Mouse (Mus musculus) liver, embryonic 13.5 days (tissue): ENCODE results near the gene Fndc7. TPM values are rescaled to one million over a fixed set of nuclear protein-coding genes. Genes with fewer than 3 reads are reported as not detected.

ENCODE experiments used
- ATAC-seq: fragments of 200-750 bp; cut with Nextera tagmentation; 2 replicates; pipeline ENCODE4 v1.8.0; 2017; ENCODE audit warnings: low read depth, mild to moderate bottlenecking, moderate number of reproducible peaks, moderate library complexity
- DNase-seq: peaks from one replicate; pipeline ENCODE4 v3.0.0; 2022
- H3K27ac ChIP-seq: fragments of 300-500 bp; sonication (generic); 2 replicates; pipeline ENCODE4 v1.5.1; 2015; ENCODE audit warnings: moderate library complexity, mild to moderate bottlenecking, inconsistent platforms
- H3K27me3 ChIP-seq: fragments of 300-500 bp; sonication (generic); 2 replicates; pipeline ENCODE4 v1.6.1; 2015; ENCODE audit warnings: mild to moderate bottlenecking, inconsistent platforms
- H3K36me3 ChIP-seq: fragments of 300-500 bp; sonication (generic); 2 replicates; pipeline ENCODE4 v1.6.1; 2015; ENCODE audit warnings: mild to moderate bottlenecking, inconsistent platforms
- H3K4me1 ChIP-seq: fragments of 300-500 bp; sonication (generic); replicated peaks from 2 replicates; pipeline ENCODE4 v1.6.1; 2015; ENCODE audit warnings: inconsistent platforms
- H3K4me2 ChIP-seq: fragments of 300-500 bp; sonication (generic); 2 replicates; pipeline ENCODE4 v1.6.1; 2015; ENCODE audit warnings: inconsistent platforms, mild to moderate bottlenecking, moderate library complexity
- H3K4me3 ChIP-seq: fragments of 300-500 bp; sonication (generic); replicated peaks from 2 replicates; pipeline ENCODE4 v1.5.1; 2015; ENCODE audit warnings: mild to moderate bottlenecking, inconsistent platforms
- H3K9ac ChIP-seq: fragments of 300-500 bp; sonication (generic); 2 replicates; pipeline ENCODE4 v1.6.1; 2015; ENCODE audit warnings: mild to moderate bottlenecking, inconsistent platforms
- H3K9me3 ChIP-seq: fragments of 300-500 bp; sonication (generic); replicated peaks from 2 replicates; pipeline ENCODE4 v1.6.1; 2016; ENCODE audit warnings: inconsistent platforms
- WGBS: fragments of 180-500 bp; shearing (Covaris S2); methylation state at CpG from one replicate; pipeline ENCODE4 v1.1.7; 2015; ENCODE audit not compliant: insufficient replicate concordance; 5-methylcytosine and 5-hydroxymethylcytosine counted together
- polyA plus RNA-seq: library from polyadenylated mRNA; unstranded; fragments of >200 nt; fragmentation: Nextera tagmentation; extraction: Ambion mirVana; gene quantifications from 2 replicates; pipeline ENCODE4 v1.2.1, GENCODE M21; 2015

Fndc7 gene
- polyA plus RNA-seq, 1 experiment from 2014 or later, result 0.05 TPM

- H3K9ac ChIP-seq, result no peak overlapping the region
- peaks cover 13% of the 10 kb centered on the region for H3K4me1 ChIP-seq
- no peaks in the 10 kb centered on the region for H3K36me3 ChIP-seq
- ATAC-seq (no peak), DNase-seq (no peak)
- WGBS, result 71% methylated on average over 6 of the region's 6 CpGs
- no peak overlapping the region for H3K4me3 ChIP-seq
- H3K27me3 ChIP-seq, result no peaks in the 10 kb centered on the region
- no peak overlapping the region for H3K27ac ChIP-seq
- H3K9me3 ChIP-seq, result no peaks in the 10 kb centered on the region
- H3K4me2 ChIP-seq, result no peak overlapping the region
Observed at GRCm38 (mm10) chr3:108851996-108852697, 37.7 kb downstream of the Fndc7 start.

GRCm38 (mm10) chr3:108851554-108851953 is 38.3 kb downstream of the Fndc7 start:
- Histone ChIP-seq H3K4me2 (no peak overlapping the region), H3K4me1 (peaks cover 13% of the 10 kb centered on the region), H3K27me3 (no peaks in the 10 kb centered on the region), H3K9ac (no peak overlapping the region), H3K9me3 (no peaks in the 10 kb centered on the region), H3K36me3 (no peaks in the 10 kb centered on the region), H3K4me3 (no peak overlapping the region), H3K27ac (no peak overlapping the region)
- ATAC-seq, result no peak
- WGBS, result 38% methylated on average over 3 of the region's 3 CpGs
- DNase-seq, result no peak

GRCm38 (mm10) chr3:108851075-108851474 is 38.7 kb downstream of the Fndc7 start:
- DNase-seq (no peak), ATAC-seq (no peak)
- no peak overlapping the region for H3K27ac ChIP-seq
- no peaks in the 10 kb centered on the region for H3K9me3 ChIP-seq
- H3K36me3 ChIP-seq, result no peaks in the 10 kb centered on the region
- H3K4me2 ChIP-seq, result no peak overlapping the region
- 43% methylated on average over 2 of the region's 2 CpGs for WGBS
- H3K4me3 ChIP-seq, result no peak overlapping the region
- peaks cover 13% of the 10 kb centered on the region for H3K4me1 ChIP-seq
- H3K27me3 ChIP-seq, result no peaks in the 10 kb centered on the region
- no peak overlapping the region for H3K9ac ChIP-seq

- Histone ChIP-seq H3K27me3 (no peaks in the 10 kb centered on the region), H3K4me2 (no peak overlapping the region), H3K4me3 (no peak overlapping the region), H3K9ac (no peak overlapping the region), H3K9me3 (no peaks in the 10 kb centered on the region), H3K4me1 (peaks cover 9% of the 10 kb centered on the region), H3K27ac (no peak overlapping the region), H3K36me3 (no peaks in the 10 kb centered on the region)
- WGBS, result 18% methylated on average over 3 of the region's 3 CpGs
- no peak for ATAC-seq
- no peak for DNase-seq
Observed at GRCm38 (mm10) chr3:108850506-108850905, 39.3 kb downstream of the Fndc7 start.

GRCm38 (mm10) chr3:108846616-108847015 is 43.2 kb downstream of the Fndc7 start:
- WGBS, result 54% methylated on average over 3 of the region's 3 CpGs
- ATAC-seq, result no peak

GRCm38 (mm10) chr3:108844521-108844920 is 45.3 kb downstream of the Fndc7 start:
- Histone ChIP-seq H3K4me1 (no peaks in the 10 kb centered on the region), H3K36me3 (no peaks in the 10 kb centered on the region), H3K4me3 (no peak overlapping the region), H3K9me3 (no peaks in the 10 kb centered on the region), H3K9ac (no peak overlapping the region), H3K27ac (no peak overlapping the region), H3K27me3 (no peaks in the 10 kb centered on the region), H3K4me2 (no peak overlapping the region)
- WGBS, result 68% methylated on average over 5 of the region's 5 CpGs
- ATAC-seq, result no peak
- DNase-seq, result no peak

More at GRCm38 (mm10) chr3:108846616-108847015, 43.2 kb downstream of the Fndc7 start:
- H3K4me3 ChIP-seq, result no peak overlapping the region
- no peak overlapping the region for H3K27ac ChIP-seq
- no peak overlapping the region for H3K4me2 ChIP-seq
- H3K9me3 ChIP-seq, result no peaks in the 10 kb centered on the region
- H3K9ac ChIP-seq, result no peak overlapping the region
- H3K36me3 ChIP-seq, result no peaks in the 10 kb centered on the region
- H3K27me3 ChIP-seq, result no peaks in the 10 kb centered on the region
- H3K4me1 ChIP-seq, result 0 out of 2 replicates have a peak, but pooled peaks cover 5% of the 10 kb centered on the region
- DNase-seq, result no peak

- no peaks in the 10 kb centered on the region for H3K27me3 ChIP-seq
- H3K36me3 ChIP-seq, result no peaks in the 10 kb centered on the region
- DNase-seq (no peak), ATAC-seq (no peak)
- H3K27ac ChIP-seq, result no peak overlapping the region
- peaks cover 2% of the 10 kb centered on the region for H3K4me1 ChIP-seq
- H3K4me3 ChIP-seq, result no peak overlapping the region
- H3K9me3 ChIP-seq, result no peaks in the 10 kb centered on the region
- no peak overlapping the region for H3K4me2 ChIP-seq
- H3K9ac ChIP-seq, result no peak overlapping the region
- WGBS, result 73% methylated on average over 6 of the region's 6 CpGs
Observed at GRCm38 (mm10) chr3:108844026-108844425, 45.8 kb downstream of the Fndc7 start.

GRCm38 (mm10) chr3:108840716-108841054 is 49.1 kb downstream of the Fndc7 start:
- H3K27ac ChIP-seq, result no peak overlapping the region
- no peaks in the 10 kb centered on the region for H3K9me3 ChIP-seq
- H3K36me3 ChIP-seq, result 0 out of 2 replicates have a peak, but pooled peaks cover 4% of the 10 kb centered on the region
- no peak overlapping the region for H3K9ac ChIP-seq
- 35% methylated on average over 4 of the region's 4 CpGs for WGBS
- H3K4me2 ChIP-seq, result no peak overlapping the region; the same call in 1 of the 2 replicates
- DNase-seq (no peak), ATAC-seq (peak; percentile 4; the same call in 1 of the 2 replicates)
- peaks cover 32% of the 10 kb centered on the region for H3K4me1 ChIP-seq
- H3K27me3 ChIP-seq, result no peaks in the 10 kb centered on the region
- no peak overlapping the region for H3K4me3 ChIP-seq

- peak within 1 kb of the TSS; percentile 85 for H3K9ac ChIP-seq
- peak within 1 kb of the TSS; percentile 68 for H3K4me2 ChIP-seq
- peak within 1 kb of the TSS; percentile 83 for H3K4me3 ChIP-seq
- WGBS, result under 1% methylated on average over 56 of the region's 56 CpGs
- DNase-seq (peak; percentile 97), ATAC-seq (peak; percentile 90)
- 0 out of 2 replicates have a peak, but pooled peaks cover 4% of the 10 kb centered on the region for H3K36me3 ChIP-seq
- H3K27me3 ChIP-seq, result no peaks in the 10 kb centered on the region
- H3K9me3 ChIP-seq, result no peaks in the 10 kb centered on the region
- peaks cover 32% of the 10 kb centered on the region for H3K4me1 ChIP-seq
- H3K27ac ChIP-seq, result peak within 1 kb of the TSS; percentile 96
Observed at GRCm38 (mm10) chr3:108840000-108840715, 49.6 kb downstream of the Fndc7 start, which contains the start of gene Stxbp3. Gene Stxbp3 (minus strand): TSS chr3:108840526.

GRCm38 (mm10) chr3:108839647-108839999 is 50.2 kb downstream of the Fndc7 start:
- 4% methylated on average over 8 of the region's 8 CpGs for WGBS
- Histone ChIP-seq H3K9ac (peak overlapping the region; percentile 85), H3K27me3 (no peaks in the 10 kb centered on the region), H3K9me3 (no peaks in the 10 kb centered on the region), H3K4me2 (peak overlapping the region; percentile 68), H3K27ac (peak overlapping the region; percentile 96), H3K4me3 (peak overlapping the region; percentile 83), H3K36me3 (0 out of 2 replicates have a peak, but pooled peaks cover 4% of the 10 kb centered on the region), H3K4me1 (peaks cover 32% of the 10 kb centered on the region)
- ATAC-seq (no peak), DNase-seq (no peak)

- H3K4me1 ChIP-seq, result peaks cover 32% of the 10 kb centered on the region
- peak overlapping the region; percentile 63 for H3K27ac ChIP-seq
- H3K9ac ChIP-seq, result peak overlapping the region; percentile 85
- H3K36me3 ChIP-seq, result 0 out of 2 replicates have a peak, but pooled peaks cover 4% of the 10 kb centered on the region
- H3K4me3 ChIP-seq, result peak overlapping the region; percentile 83
- H3K27me3 ChIP-seq, result no peaks in the 10 kb centered on the region
- peak; percentile 9; the same call in 1 of the 2 replicates for ATAC-seq
- peak overlapping the region; percentile 68 for H3K4me2 ChIP-seq
- WGBS, result 34% methylated on average over 7 of the region's 7 CpGs
- no peaks in the 10 kb centered on the region for H3K9me3 ChIP-seq
- no peak for DNase-seq
Observed at GRCm38 (mm10) chr3:108838980-108839379, 50.8 kb downstream of the Fndc7 start.
